Mouse (Mus musculus): Measurements from ENCODE around the gene Zfp398.

Zfp398 gene

GRCm38 (mm10) chr6:47904361-47904760 lies 68.9 kb downstream of the Zfp398 start:
- DNase-seq (ENCODE audit: low spot score in 2 of 2) = no peak

DNA sequence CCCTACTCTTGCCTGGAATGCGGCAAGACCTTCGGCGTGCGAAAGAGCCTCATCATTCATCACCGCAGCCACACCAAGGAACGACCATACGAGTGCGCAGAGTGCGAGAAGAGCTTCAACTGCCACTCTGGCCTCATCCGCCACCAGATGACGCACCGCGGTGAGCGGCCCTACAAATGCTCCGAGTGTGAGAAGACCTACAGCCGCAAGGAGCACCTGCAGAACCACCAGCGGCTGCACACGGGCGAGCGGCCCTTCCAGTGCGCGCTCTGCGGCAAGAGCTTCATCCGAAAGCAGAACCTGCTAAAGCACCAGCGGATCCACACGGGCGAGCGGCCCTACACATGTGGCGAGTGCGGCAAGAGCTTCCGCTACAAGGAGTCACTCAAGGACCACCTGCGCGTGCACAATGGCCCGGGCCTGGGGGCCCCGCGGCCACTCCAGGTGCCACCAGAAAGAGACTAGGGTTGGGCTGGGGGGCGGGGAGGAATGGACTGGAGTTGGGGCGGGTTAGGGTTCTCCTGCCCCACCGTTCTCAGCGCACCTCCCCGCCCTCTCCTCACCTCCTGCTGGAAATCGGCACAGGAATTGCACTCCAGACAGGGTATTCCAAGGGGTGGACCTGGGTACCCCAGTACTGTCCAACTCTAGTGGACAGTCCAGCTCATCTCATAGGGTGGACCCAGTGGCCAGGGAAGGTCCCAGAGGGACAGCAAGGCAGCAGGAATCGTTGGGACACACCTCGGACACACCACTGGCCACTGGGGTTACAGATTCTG lies 69.6 kb downstream of the Zfp398 start:
- no peak for DNase-seq (ENCODE audit: low spot score in 2 of 2)

GRCm38 (mm10) chr6:47906326-47906725 lies 70.9 kb downstream of the Zfp398 start:
- no peak for DNase-seq (ENCODE audit: low spot score in 2 of 2)

GRCm38 (mm10) chr6:47909007-47909406 lies 73.5 kb downstream of the Zfp398 start:
- DNase-seq (ENCODE audit: low spot score in 2 of 2) = no peak

DNA sequence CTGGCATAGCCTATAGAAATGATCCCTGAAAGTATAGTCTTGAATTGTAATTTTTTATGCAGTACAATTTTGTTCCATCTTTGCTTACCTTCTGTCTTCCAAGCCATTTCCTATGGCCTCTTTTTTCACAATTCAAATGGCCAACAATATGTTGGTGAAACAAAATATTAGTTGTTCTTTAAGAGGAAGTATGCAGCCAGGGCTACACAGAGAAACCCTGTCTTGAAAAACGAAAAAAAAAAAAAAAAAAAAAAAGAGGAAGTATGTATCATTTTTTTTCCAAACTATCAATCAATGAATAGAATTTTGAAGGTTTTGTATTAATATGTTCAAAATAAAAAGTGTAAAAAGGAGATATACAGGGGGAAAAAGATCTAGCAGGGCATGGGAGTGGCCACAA lies 76.2 kb downstream of the Zfp398 start:
- no peak for DNase-seq (ENCODE audit: low spot score in 2 of 2)

DNA sequence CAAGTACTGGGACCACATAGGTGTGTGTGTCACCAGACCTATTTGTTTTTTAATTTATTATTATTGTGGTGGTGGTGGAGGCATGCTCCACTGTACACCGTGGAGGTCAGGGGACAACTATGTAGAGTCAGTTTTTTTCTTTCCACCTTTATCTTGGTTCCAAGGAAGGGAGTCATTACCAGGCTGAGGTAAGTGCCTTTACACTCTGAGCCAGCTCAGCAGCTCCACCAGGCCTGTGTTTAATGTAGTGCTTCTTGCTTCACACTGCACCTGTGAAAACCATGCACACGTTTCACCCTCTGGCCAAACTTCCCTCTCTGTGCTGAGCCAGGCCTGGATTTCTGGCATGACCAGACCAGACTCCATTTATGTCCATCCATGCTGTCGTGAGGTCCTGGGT lies 77.5 kb downstream of the Zfp398 start:
- no peak for DNase-seq (ENCODE audit: low spot score in 2 of 2)

- no peak for DNase-seq (ENCODE audit: low spot score in 2 of 2)
Measured at GRCm38 (mm10) chr6:47917051-47917450, 81.6 kb downstream of the Zfp398 start.

- no peak for DNase-seq (ENCODE audit: low spot score in 2 of 2)
Measured at GRCm38 (mm10) chr6:47918768-47919274, 83.4 kb downstream of the Zfp398 start.

DNA sequence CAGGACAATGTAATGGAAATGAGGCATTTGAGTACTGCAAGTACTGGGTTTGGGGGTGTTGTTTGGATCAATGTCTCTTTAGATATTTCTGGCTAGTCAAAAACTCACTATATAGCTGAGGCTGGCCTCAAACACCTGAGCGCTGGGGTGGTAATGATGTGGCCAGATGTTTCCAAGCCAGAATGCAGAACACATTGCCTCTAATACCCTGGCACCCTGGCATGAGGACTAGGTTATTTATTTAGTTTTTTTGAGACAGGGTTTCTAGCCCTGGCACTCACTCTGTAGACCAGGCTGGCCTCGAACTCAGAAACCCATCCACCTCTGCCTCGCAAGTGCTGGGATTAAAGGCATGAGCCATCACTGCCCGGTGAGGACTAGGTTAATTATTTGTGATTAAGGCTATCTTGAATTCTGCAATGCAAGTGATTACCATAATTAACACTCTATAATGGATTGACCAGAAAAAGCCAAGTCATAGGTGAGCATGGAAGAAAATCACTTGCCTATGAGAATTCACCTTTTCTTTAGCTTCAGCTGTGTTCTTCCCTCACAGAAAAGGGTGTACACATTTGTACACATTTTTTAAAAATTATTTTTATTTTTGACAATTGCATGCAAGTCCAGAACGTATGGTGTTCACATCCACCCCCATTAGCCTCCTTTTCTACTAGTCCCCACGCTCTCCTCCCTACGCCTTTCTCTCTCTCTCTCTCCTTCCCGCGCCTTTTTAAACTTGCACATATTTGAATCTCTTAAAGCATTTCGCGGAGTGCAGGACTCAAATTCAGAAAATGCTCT lies 84.4 kb downstream of the Zfp398 start:
- no peak for DNase-seq (ENCODE audit: low spot score in 2 of 2)

DNA sequence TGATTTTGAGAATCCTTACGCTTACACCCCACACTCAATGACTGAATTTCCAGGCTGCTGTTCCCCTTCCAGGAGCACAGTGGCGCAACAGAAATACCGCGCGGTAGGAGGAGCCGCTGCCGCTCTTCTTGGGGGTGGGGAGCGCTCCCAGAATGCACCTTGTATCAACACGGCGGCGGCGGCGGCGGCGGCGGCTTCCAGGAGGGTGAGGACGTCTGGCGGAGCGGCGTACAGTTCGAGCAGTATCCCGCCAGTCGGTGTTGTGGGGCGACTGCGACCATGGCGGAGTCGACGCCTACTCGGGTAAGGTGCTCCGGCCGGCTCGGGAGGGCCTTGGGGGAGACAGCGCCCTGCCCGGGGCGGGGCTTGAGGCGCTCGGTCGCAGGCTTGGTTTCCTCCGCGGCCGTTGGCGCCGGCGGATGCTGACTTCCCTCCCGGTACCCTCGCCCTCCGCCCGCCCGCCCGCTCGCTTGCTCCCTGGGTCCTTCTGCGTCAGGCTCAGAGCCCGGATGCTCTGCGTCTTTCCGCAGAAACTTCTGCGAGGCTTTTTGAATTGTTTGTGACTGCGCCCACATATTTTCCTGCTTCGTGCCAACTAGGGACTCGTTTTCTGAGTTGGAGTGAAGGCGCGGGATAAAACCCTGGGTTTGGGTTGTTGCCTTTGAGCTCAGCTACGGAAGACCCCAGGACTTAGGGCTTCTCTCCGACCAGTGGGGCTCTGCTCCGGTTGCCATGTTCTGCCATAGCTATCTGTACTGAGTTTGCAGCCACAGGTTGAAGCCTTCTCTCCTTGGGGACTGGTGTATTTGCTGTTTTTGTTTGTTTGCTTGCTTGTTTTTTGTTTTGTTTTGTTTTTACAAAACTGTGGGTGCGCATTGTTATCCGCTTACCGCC lies 85.2 kb downstream of the Zfp398 start, which contains the start of gene Zfp212:
Gene Zfp212, plus strand, starts transcription at position 30 of the 894 bp plus-strand sequence.
- peak; percentile 79 to 87 for DNase-seq (ENCODE audit: low spot score in 2 of 2)

Measured in thymus, postnatal 10 days (tissue).